Mouse (Mus musculus) small intestine, adult 2 months (tissue): ENCODE data around the gene Slc45a1.

Experiments
- CTCF ChIP-seq: fragments of 200-500 bp; IDR thresholded peaks from 2 replicates; pipeline ENCODE4 v1.5.1; 2012; ENCODE audit warnings: low read depth, mild to moderate bottlenecking, control low read depth, inconsistent platforms, low read length, moderate library complexity, mixed read lengths; ENCODE audit not compliant: insufficient replicate concordance, insufficient read length; ENCODE audit errors: extremely low read depth
- POLR2A ChIP-seq: fragments of 200-500 bp; IDR thresholded peaks from 2 replicates; pipeline ENCODE4 v1.6.1; 2012; ENCODE audit warnings: low read depth, mild to moderate bottlenecking, control low read depth, inconsistent platforms, low read length, moderate library complexity

GRCm38 (mm10) chr4:150685778-150686493 lies 34.0 kb upstream of the Slc45a1 start:
- TF ChIP-seq CTCF (no peak), POLR2A (no peak)
